Mouse (Mus musculus) C2C12 (cell line): Measurements from ENCODE around the gene Vamp3. TPM values are rescaled to one million over a fixed set of nuclear protein-coding genes. Genes with fewer than 3 reads are reported as not detected.

Experiments
- H3K27me3 ChIP-seq: one replicate; pipeline ENCODE4 v1.6.1; 2011; ENCODE audit not compliant: control insufficient read depth, insufficient read depth, insufficient read length
- H3K36me3 ChIP-seq: one replicate; pipeline ENCODE4 v1.6.1; 2011; ENCODE audit not compliant: control insufficient read depth, insufficient read depth
- H3K4me3 ChIP-seq: one replicate; pipeline ENCODE4 v1.5.1; 2011; ENCODE audit warnings: mild to moderate bottlenecking, control low read depth; ENCODE audit not compliant: poor library complexity, insufficient read depth, severe bottlenecking
- H3K79me2 ChIP-seq: one replicate; pipeline ENCODE4 v1.6.1; 2011; ENCODE audit not compliant: control insufficient read depth, insufficient read depth
- H3K79me3 ChIP-seq: one replicate; pipeline ENCODE4 v1.6.1; 2011; ENCODE audit warnings: low read depth, control low read depth
- H3ac ChIP-seq: one replicate; pipeline ENCODE3; 2011; ENCODE audit warnings: low read depth; ENCODE audit not compliant: control insufficient read depth, insufficient read length
- CEBPB ChIP-seq: IDR thresholded peaks from one replicate; pipeline ENCODE4 v1.6.1; 2011; ENCODE audit warnings: low read depth, mild to moderate bottlenecking, control low read depth, moderate library complexity
- CTCF ChIP-seq: IDR thresholded peaks from one replicate; pipeline ENCODE4 v1.5.1; 2011; ENCODE audit not compliant: control insufficient read depth, insufficient read depth, insufficient read length
- FOSL1 ChIP-seq: IDR thresholded peaks from one replicate; pipeline ENCODE4 v1.8.0; 2011; ENCODE audit warnings: mild to moderate bottlenecking, low read length; ENCODE audit not compliant: poor library complexity, insufficient read depth, severe bottlenecking
- MAX ChIP-seq: IDR thresholded peaks from one replicate; pipeline ENCODE4 v1.6.1; 2011; ENCODE audit warnings: mild to moderate bottlenecking, control low read depth
- MYOD1 ChIP-seq: IDR thresholded peaks from one replicate; pipeline ENCODE4 v1.6.1; 2011; ENCODE audit warnings: low read depth; ENCODE audit not compliant: control insufficient read depth, insufficient read length
- MYOG ChIP-seq: IDR thresholded peaks from one replicate; pipeline ENCODE4 v1.6.1; 2011; ENCODE audit not compliant: control insufficient read depth, insufficient read length; ENCODE audit errors: extremely low read depth
- USF1 ChIP-seq: IDR thresholded peaks from one replicate; pipeline ENCODE4 v1.6.1; 2011; ENCODE audit warnings: low read depth, mild to moderate bottlenecking, control low read depth, moderate library complexity
- polyA plus RNA-seq: library from polyadenylated mRNA; unstranded; fragments of >200 nt; fragmentation: generic; extraction: Trizol; gene quantifications from one replicate; pipeline ENCODE4 v1.2.1, GENCODE M21; 2012; ENCODE audit warnings: missing spikeins

The Vamp3 gene
- polyA plus RNA-seq, 1 experiment, result 40.4 TPM

GRCm38 (mm10) chr4:151083027-151083426, 25.3 kb upstream of the Vamp3 start:
- Histone ChIP-seq H3K4me3 (no peak overlapping the region), H3K79me2 (no peaks in the 10 kb centered on the region), H3ac (no peak overlapping the region), H3K36me3 (no peaks in the 10 kb centered on the region), H3K79me3 (no peaks in the 10 kb centered on the region), H3K27me3 (peaks cover 35% of the 10 kb centered on the region)
- TF ChIP-seq CEBPB, result no peak
- no peak for TF ChIP-seq MYOD1
- TF ChIP-seq MYOG, result no peak
- TF ChIP-seq USF1, result no peak
- TF ChIP-seq CTCF, result no peak
- TF ChIP-seq FOSL1, result no peak
- TF ChIP-seq MAX, result no peak

DNA sequence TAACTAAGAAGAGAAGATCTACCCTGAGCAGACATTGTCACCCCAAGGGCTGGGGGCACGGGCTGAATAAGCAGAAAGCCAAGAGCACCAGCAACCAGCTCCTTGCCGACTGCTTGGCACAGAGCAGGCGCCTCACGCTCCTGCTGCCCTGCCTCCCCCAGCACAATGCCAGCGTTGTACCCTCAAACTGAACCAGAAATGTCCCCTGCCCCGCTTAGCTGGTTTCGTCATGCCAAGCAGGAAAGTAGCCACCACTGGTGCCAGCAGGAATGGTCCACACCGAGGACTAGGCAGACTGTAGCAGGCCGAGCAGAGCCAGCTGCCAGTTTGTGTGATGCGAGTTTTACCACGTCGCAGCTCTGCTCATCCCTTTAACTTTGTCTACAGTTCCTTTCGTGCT, 24.2 kb upstream of the Vamp3 start:
- Histone ChIP-seq H3K27me3 (peaks cover 44% of the 10 kb centered on the region), H3K79me2 (no peaks in the 10 kb centered on the region), H3K36me3 (no peaks in the 10 kb centered on the region), H3K79me3 (no peaks in the 10 kb centered on the region), H3ac (peak overlapping the region; percentile 12), H3K4me3 (no peak overlapping the region)
- TF ChIP-seq MYOD1 (no peak), MAX (no peak), CEBPB (no peak), FOSL1 (no peak), USF1 (no peak), MYOG (no peak), CTCF (no peak)

GRCm38 (mm10) chr4:151081355-151081754, 23.6 kb upstream of the Vamp3 start:
- Histone ChIP-seq H3K27me3 (peaks cover 50% of the 10 kb centered on the region), H3K4me3 (no peak overlapping the region), H3K79me3 (no peaks in the 10 kb centered on the region), H3K36me3 (no peaks in the 10 kb centered on the region), H3K79me2 (no peaks in the 10 kb centered on the region), H3ac (no peak overlapping the region)
- no peak for TF ChIP-seq MYOG
- no peak for TF ChIP-seq FOSL1
- no peak for TF ChIP-seq USF1
- TF ChIP-seq CEBPB, result no peak
- TF ChIP-seq MYOD1, result no peak
- TF ChIP-seq CTCF, result no peak
- TF ChIP-seq MAX, result no peak

DNA sequence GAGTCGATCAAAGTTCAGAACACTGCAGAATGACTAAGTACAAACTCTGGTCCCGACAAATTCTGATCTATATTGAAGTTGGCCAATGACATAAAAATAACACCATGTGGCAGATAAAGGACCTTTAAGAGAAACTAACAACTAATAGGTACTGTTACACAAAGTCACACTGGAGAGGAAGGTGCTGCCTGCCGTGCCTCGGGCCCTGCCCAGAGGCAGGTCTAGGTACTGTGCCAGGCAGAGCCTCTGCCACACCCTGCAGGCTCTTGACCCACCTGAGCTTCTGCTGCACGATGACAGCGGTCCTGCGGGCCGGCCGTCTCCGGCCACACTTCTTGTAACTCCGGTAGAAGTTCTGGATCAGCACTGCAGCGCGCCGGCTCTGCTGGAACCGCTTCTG, 17.1 kb upstream of the Vamp3 start:
- H3K4me3 ChIP-seq, result no peak overlapping the region
- no peaks in the 10 kb centered on the region for H3K79me3 ChIP-seq
- H3K36me3 ChIP-seq, result no peaks in the 10 kb centered on the region
- H3K79me2 ChIP-seq, result no peaks in the 10 kb centered on the region
- peaks cover 80% of the 10 kb centered on the region for H3K27me3 ChIP-seq
- H3ac ChIP-seq, result no peak overlapping the region
- TF ChIP-seq CTCF, result no peak
- no peak for TF ChIP-seq FOSL1
- TF ChIP-seq USF1, result no peak
- no peak for TF ChIP-seq MAX
- TF ChIP-seq CEBPB, result no peak
- no peak for TF ChIP-seq MYOG
- no peak for TF ChIP-seq MYOD1

GRCm38 (mm10) chr4:151073108-151073744, 15.5 kb upstream of the Vamp3 start:
- Histone ChIP-seq H3K79me2 (no peaks in the 10 kb centered on the region), H3ac (no peak overlapping the region), H3K4me3 (no peak overlapping the region), H3K79me3 (no peaks in the 10 kb centered on the region), H3K36me3 (no peaks in the 10 kb centered on the region), H3K27me3 (peaks cover 84% of the 10 kb centered on the region)
- TF ChIP-seq CTCF (no peak), MAX (no peak), USF1 (no peak), FOSL1 (no peak), CEBPB (no peak), MYOD1 (no peak), MYOG (no peak)

DNA sequence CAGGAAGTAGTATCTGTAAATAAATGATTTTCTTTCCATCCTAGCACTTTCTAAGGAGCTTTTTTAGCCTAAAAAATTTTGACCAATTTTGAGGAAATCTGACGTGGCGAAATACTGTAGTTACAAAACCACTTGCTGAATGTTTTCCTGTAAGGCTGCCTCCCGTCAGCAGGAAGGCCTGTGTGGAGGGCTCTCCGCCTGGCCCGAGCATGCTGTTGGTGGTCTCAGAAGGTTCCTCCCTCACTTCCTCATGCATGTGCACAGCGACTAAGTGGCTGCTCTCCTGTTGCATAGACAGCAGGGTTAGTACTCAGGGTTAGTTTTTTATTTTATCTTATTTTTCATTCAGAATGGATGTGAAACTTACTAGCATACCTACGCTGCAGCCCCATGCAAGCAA, 13.2 kb upstream of the Vamp3 start:
- TF ChIP-seq CTCF, result no peak
- no peak for TF ChIP-seq CEBPB
- TF ChIP-seq MAX, result no peak
- no peak for TF ChIP-seq FOSL1
- TF ChIP-seq MYOG, result no peak
- no peak for TF ChIP-seq USF1
- no peak for TF ChIP-seq MYOD1
- Histone ChIP-seq H3K79me2 (no peaks in the 10 kb centered on the region), H3K36me3 (no peaks in the 10 kb centered on the region)

More for the DNA sequence above, 13.2 kb upstream of the Vamp3 start:
- Histone ChIP-seq H3K27me3 (peaks cover 86% of the 10 kb centered on the region), H3K4me3 (no peak overlapping the region), H3ac (no peak overlapping the region), H3K79me3 (no peaks in the 10 kb centered on the region)
